Mouse (Mus musculus) lung, postnatal 0 days (tissue): Measurements from ENCODE around the gene Helq.

Experiments used
- CTCF ChIP-seq: IDR thresholded peaks from 2 replicates; pipeline ENCODE4 v1.5.1; 2016; ENCODE audit warnings: antibody characterized with exemption, mild to moderate bottlenecking
- EP300 ChIP-seq: IDR thresholded peaks from 2 replicates; pipeline ENCODE4 v1.6.1; 2016; ENCODE audit warnings: antibody characterized with exemption, mild to moderate bottlenecking, control low read depth

DNA sequence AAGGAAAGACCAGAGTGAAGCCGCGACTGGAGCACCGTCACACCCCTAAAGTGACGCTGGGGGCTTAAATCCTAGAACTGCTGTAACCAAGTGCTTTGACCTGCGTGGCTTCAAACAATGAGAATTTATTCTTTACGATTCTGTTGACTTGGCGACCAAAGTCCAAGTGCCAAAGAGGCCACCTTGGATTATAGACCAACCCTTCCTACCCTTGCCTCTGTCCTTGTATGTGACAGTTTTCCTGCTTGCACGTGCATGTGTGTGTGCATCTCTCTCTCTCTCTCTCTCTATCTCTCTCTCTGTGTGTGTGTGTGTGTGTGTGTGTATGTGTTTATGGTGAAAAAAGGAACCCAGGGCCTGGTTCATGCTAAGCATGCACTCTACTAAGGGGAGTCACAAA is 59.6 kb downstream of the Helq start:
- no peak for TF ChIP-seq CTCF
- TF ChIP-seq EP300: no peak
